Mouse (Mus musculus): Measurements from ENCODE around the gene Il4ra.

- TF ChIP-seq CTCF (IDR thresholded peaks at IDR 0.05) (no peak), POLR2A (IDR thresholded peaks at IDR 0.05; ENCODE audit: insufficient read depth, low read depth, low read length) (no peak)
These were observed 1.9 kb downstream of the Il4ra start for GRCm38 (mm10) chr7:125553653-125554428.

Measured in heart, adult 2 months (tissue).